Mouse (Mus musculus) ovary, adult 18-20 months (tissue): ENCODE data around the gene Phactr4.
"Not testable (repeated sequence)": the region's sequence is repeated elsewhere in the genome, so short reads cannot be mapped to it uniquely, and the experiment has no call there.

ENCODE experiments used
- DNase-seq: peaks from one replicate; pipeline ENCODE4 v3.0.0; 2022; ENCODE audit warnings: low spot score, mixed read lengths

Phactr4 gene

DNA sequence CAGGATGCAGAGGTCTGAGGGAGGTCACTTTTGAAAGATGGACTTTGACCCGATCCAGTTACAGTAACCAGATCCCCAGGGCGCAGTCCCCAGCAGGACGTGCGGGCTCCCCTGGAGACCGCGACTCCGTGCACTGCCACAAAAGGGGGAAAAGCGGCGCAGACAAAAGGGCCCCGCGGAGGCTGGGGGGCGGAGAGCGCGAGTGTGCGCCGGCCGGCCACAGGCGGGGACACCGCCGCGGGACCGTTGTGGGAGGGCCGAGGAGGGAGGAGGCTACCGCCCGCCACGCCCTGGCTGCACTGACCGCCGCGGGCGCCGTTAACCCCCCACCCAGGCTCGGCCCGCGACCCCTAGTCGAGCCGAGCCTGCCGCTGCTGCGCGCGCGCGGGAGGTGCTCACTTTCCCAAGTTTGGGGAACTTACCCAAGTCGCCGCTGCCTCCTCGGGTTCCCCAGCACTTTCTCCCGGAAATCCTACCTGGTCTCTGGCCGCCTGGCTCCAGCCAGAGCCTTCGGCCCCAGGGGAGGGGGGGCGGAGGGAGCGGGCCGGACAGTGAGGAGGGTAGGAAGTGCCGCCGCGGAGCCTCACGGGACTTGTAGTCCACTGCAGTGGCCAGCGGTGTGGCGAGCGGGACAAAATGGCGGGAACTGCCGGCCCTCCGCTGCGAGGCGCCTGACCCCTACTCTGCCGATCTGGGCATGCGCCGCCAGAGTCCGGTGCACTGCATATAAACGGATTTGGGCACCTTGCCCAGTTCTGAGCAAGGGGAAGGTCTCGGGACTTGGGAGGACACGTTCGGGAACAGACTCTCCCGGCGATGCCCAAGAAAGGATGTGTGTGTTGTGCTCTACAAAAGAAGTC is at the start of gene Phactr4:
Gene Phactr4 (minus strand): TSS at position 567 of the 860 bp plus-strand sequence.
- DNase-seq, result peak; percentile 98

- no peak for DNase-seq
Measured at GRCm38 (mm10) chr4:132469873-132470272, 47.6 kb upstream of the Phactr4 start.

GRCm38 (mm10) chr4:132464255-132464613 is 41.9 kb upstream of the Phactr4 start:
- DNase-seq, result no peak

DNA sequence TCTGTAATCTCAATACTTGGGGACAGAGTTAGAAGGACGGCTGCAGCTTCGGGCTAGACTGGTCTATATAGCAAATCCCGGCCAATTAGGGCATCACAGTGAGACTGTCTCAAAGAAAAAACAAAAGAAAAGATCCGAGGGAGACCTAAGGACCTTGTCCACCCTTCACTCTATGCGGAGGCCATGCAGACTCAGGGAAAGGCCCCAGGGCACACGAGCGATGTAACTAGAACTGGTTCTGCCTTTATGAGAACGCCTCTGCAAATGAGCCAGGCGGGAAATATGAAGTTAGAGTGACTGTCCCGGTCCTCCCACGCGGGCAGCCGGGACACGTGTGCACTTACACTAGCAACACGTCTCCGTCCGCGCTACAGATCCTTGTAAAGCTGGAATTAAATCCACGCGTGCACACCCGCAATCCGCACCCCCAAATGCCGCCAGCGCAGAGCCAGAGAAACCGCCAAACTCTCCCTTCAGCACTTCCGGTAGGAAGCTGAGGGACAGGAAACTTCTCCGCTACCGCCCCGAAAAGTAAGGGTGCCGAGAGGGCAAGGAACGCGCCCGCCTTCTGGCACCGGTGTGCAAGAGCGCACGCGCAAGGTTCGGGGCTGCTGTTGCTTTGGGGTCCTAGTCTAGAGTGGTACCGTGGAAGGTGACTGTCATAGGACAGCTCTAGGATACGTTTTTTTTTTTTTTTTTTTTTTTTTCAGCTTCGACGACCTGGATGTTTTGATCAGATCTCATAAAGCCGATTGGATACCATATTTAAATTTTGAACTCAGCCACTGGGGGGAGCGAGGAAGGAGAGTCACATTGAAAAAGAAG is 41.4 kb upstream of the Phactr4 start, which contains the start of gene Med18:
Gene Med18 (minus strand): TSS at position 492 of the 825 bp plus-strand sequence.
- peak; percentile 88 for DNase-seq

GRCm38 (mm10) chr4:132462836-132463235 is 40.5 kb upstream of the Phactr4 start:
- no peak for DNase-seq

- DNase-seq, result no peak
Measured at GRCm38 (mm10) chr4:132460225-132460624, 37.9 kb upstream of the Phactr4 start.

GRCm38 (mm10) chr4:132455561-132455960 is 33.3 kb upstream of the Phactr4 start:
- DNase-seq, result no peak

DNA sequence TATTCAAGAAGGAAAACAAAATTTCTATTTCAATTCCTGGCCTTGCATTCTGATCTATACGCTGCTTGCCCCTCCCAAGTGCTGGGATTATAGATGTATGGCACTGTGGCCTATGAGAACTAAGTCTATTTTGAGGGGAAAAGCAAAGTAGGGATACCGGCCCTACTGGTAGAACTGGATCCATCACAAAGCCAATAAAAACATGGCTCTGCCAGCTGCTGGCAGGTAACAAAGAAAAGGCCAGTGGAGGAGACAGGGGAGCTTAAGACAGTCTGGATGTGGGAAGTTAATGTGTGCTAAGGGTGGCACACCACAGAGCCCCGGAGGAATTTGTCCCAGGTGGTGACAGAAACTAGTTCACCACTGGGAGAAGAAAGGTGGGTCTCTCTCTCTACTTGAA is 32.9 kb upstream of the Phactr4 start:
- no peak for DNase-seq

DNA sequence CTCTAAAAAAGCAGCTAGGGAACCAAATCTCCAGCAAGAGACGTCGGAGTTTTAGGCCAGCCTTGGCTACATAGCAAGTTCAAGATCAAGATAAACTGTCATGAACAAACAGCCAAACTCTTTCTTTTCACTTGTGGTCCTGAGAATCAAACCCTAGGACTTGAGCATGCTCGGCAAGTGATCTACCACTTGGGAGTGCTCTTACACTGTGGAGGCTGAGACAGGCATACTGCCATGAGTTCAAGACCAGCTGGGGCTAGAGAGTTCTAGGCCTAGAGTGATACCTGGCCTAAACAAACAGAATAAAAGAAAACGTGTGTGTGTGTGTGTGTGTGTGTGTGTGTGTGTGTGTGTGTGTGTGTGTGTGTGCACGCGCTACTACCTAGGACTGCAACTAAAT is 31.9 kb upstream of the Phactr4 start:
- DNase-seq, result no peak

GRCm38 (mm10) chr4:132449778-132450177 is 27.5 kb upstream of the Phactr4 start:
- no peak for DNase-seq

GRCm38 (mm10) chr4:132446105-132446504 is 23.8 kb upstream of the Phactr4 start:
- no peak for DNase-seq

- DNase-seq, result no peak
Measured at GRCm38 (mm10) chr4:132444516-132444915, 22.2 kb upstream of the Phactr4 start.

- no peak for DNase-seq
Measured at GRCm38 (mm10) chr4:132437857-132438256, 15.6 kb upstream of the Phactr4 start.

DNA sequence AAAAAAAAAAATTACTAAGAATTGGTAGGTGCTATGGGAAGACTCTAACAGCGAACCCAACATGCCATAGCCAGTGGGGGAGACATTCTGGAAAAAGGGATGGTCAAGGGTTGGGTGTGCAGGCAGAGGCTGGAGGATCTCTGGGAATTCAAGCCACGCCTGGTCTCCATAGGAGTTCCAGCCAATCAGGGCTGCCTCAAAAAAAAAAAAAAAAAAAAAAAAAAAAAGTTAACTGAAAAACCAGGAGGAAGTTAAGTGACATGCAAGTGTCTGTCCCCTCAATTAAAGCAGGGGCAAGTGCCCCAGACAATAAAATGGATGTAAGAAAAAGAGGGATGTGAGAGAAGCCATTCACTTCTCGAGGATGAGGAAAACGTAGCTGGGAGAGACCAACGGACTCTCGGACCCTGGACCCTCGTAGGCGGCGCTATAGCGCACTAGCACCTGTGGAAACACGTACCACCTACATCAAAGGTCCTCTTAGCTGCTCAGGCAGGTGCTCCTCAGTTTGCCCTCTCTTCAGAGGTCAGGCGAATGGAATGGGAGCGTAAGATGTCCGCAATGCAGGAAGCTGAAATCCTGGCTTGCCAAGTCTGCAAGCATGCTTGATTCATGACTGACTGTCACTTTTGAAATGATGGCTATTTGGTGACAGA is 10.6 kb upstream of the Phactr4 start:
- DNase-seq, result no peak

DNA sequence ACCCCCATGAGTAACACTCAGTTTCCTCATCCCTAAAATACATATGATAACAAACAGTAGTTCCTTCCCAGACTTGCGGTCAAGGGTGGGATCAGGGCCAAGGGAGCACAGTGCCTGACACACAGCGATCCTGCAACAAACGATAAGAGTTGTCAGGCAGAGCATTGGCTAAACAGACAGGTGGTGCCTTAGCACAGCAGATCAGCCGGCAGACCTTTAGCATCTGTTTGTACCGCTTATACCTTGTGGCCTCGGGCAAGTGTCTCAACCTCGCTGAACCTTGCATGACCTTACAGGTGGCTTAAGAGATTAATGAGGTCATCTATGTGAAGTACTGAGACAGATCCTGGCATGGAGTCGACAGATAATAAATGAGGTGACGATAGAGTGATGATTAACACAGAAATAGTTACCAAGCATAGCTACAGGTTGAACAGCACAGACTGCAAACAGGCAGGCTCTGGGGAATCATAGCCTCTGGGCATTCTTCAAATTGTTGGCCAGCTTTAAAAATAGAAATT is 5.8 kb upstream of the Phactr4 start:
- DNase-seq, result peak; percentile 48

- DNase-seq, result no peak
Measured at GRCm38 (mm10) chr4:132427493-132427892, 5.2 kb upstream of the Phactr4 start.

- no peak for DNase-seq
Measured at GRCm38 (mm10) chr4:132426021-132426420, 3.7 kb upstream of the Phactr4 start.

DNA sequence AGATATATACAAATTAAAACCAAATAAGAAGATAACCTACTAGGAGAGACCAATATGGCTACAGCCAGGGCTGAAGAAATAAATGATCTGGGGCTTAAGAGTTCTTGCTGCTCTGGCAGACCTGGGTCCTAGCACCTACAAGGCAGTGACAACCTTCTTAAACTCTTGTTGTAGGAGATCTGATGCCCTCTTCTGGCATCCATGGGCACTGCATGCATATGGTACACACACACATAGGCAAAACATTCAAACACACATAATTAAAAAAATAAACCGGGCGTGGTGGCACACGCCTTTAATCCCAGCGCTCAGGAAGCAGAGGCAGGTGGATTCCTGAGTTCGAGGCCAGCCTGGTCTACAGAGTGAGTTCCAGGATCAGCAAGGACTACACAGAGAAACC is 2.5 kb upstream of the Phactr4 start:
- DNase-seq, result no peak

DNA sequence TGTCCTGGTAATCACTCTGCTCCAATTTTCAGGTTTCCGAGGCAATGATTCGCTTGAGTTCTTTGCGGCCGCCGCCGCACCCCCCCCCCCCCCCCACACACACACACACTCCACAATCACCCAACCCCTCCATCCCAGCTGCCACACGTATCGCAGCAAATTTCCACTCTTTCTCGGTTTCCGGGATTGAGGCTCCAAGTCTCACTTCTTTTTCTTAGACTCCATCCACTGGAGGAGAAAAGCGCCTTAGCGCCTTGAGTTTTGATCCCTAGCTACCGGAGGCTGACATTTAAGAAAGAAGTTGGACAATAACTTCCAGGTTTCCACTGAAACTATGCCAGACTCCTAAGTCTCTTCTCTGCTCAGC is 750 bp downstream of the Phactr4 start:
- DNase-seq, result no peak

DNA sequence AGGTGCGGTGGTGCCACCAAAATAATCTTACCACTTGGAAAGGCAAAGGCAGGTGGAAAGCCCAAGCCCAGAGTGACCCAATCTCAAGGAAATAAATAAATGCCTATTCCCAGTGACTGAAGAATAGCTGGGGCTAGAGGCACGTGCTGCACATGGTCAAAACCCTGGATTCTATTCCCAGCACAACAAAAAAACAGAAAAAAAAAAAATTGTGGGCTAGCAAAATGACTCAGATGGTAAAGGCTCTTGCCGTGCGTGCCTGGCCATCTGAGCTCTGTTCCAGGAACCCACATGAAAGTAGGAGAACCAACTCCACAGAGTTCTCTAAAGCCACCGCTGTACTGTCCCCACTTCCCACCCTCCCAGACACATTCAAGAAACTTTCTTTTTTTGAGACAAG is 1.8 kb downstream of the Phactr4 start:
- no peak for DNase-seq

DNA sequence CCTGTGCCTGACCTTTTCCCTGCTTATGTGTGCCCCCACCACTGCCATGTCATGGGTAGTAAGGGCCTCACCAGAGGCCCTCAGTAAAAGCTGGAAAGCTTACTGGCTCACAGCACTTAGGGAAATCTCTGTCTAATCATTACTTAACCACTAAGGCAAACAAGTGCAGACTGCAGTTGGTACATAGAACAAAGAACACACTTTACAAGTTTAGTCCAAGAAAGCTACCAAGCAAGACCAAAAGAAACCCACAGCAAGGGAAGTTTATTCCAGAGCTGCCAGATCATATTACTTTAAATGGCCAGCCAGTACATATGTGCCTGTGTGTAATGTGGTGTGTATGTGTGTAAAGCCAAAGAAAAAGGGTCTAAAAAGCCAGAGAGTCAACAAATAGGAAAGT is 6.3 kb downstream of the Phactr4 start:
- no peak for DNase-seq

DNA sequence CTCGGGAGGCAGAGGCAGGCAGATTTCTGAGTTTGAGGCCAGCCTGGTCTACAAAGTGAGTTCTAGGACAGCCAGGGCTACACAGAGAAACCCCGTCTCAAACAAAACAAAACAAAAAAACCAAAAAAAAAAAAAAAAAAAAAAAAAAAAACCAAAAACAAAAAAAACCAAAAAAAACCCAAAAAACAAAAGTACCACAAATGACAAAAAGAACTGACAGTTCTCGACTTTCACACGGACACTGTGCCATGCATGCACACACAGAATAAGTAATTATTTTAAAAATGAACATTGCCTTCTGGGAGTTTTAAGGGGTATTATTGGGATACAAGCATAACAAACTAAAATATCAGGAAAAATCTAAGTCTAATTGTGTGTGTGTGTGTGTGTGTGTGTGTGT is 9.0 kb downstream of the Phactr4 start:
- DNase-seq, result not testable (repeated sequence)
